Mouse (Mus musculus): ENCODE results near the gene Kctd19.

GRCm38 (mm10) chr8:105347428-105348221 lies 65.7 kb downstream of the Kctd19 start, which contains the start of gene Fhod1:
- TF ChIP-seq GATA1 (IDR thresholded peaks at IDR 0.05; ENCODE audit: borderline replicate concordance, low read length) (no peak), FLI1 (IDR thresholded peaks at IDR 0.05; ENCODE audit: low read length) (peak; percentile 12; the same call in 1 of the 2 replicates)
